Mouse (Mus musculus) heart, adult 2 months (tissue): ENCODE measurements around the gene Ercc1. TPM values are rescaled to one million over a fixed set of nuclear protein-coding genes. Genes with fewer than 3 reads are reported as not detected.
A peak's percentile ranks its signal among the peaks of the same experiment; 100 is the strongest.

Experiments
- DNase-seq, 2 experiments: peaks; one replicate each; pipeline ENCODE4 v3.0.0; 2021
- H3K27ac ChIP-seq: fragments of 200-600 bp; 2 replicates; pipeline ENCODE4 v1.8.1; 2022
- H3K27me3 ChIP-seq: fragments of 200-500 bp; 2 replicates; pipeline ENCODE4 v1.6.1; 2012; ENCODE audit warnings: mild to moderate bottlenecking, low read length, inconsistent platforms, mixed read lengths; ENCODE audit not compliant: control insufficient read depth, insufficient read depth
- H3K36me3 ChIP-seq: fragments of 200-500 bp; 2 replicates; pipeline ENCODE4 v1.6.1; 2012; ENCODE audit warnings: low read length, inconsistent platforms; ENCODE audit not compliant: control insufficient read depth, insufficient read depth
- H3K4me1 ChIP-seq: fragments of 200-500 bp; 2 replicates; pipeline ENCODE4 v1.6.1; 2011; ENCODE audit warnings: low read length; ENCODE audit not compliant: control insufficient read depth, insufficient read depth
- H3K4me3 ChIP-seq: fragments of 200-600 bp; 2 replicates; pipeline ENCODE4 v1.8.1; 2022
- H3K79me2 ChIP-seq: fragments of 200-500 bp; replicated peaks from 2 replicates; pipeline ENCODE4 v1.6.1; 2012; ENCODE audit warnings: mild to moderate bottlenecking, inconsistent platforms, low read length, moderate library complexity, mixed read lengths; ENCODE audit not compliant: control insufficient read depth, insufficient read depth
- H3K9ac ChIP-seq: fragments of 200-500 bp; 2 replicates; pipeline ENCODE4 v1.6.1; 2012; ENCODE audit warnings: low read depth, mild to moderate bottlenecking, control low read depth, inconsistent platforms, low read length, mixed read lengths
- CTCF ChIP-seq: fragments of 200-600 bp; IDR thresholded peaks from 2 replicates; pipeline ENCODE4 v1.8.1; 2022; ENCODE audit warnings: antibody characterized with exemption, mild to moderate bottlenecking, moderate library complexity
- EP300 ChIP-seq: fragments of 200-500 bp; IDR thresholded peaks from 2 replicates; pipeline ENCODE4 v1.6.1; 2011; ENCODE audit warnings: low read depth, low read length, control low read depth; ENCODE audit not compliant: insufficient read depth
- POLR2A ChIP-seq: fragments of 200-500 bp; IDR thresholded peaks from 2 replicates; pipeline ENCODE4 v1.6.1; 2011; ENCODE audit warnings: mild to moderate bottlenecking, low read depth, low read length, control low read depth; ENCODE audit not compliant: insufficient read depth
- WGBS: fragments of 180-500 bp; shearing (Covaris S2); methylation state at CpG from one replicate; pipeline ENCODE4 v1.1.7; 2018; 5-methylcytosine and 5-hydroxymethylcytosine counted together
- intact Hi-C: fragments of 180-260 bp; cut with DNase I; formaldehyde crosslinking; loops from one replicate; pipeline ENCODE4 v1.15.1; 2025
- polyA plus RNA-seq: library from polyadenylated mRNA; depleted of rRNA; stranded (reverse); fragments of >200 nt; gene quantifications from 2 replicates; pipeline ENCODE4 v1.2.3, GENCODE M21; 2012
- total RNA-seq, 2 experiments: library from RNA; stranded (reverse); gene quantifications; 2 replicates each; pipeline ENCODE4 v1.2.3; 2021

Ercc1 gene
- total and polyA plus RNA-seq, 3 experiments: 46.8 to 48.6 (median 47.1) TPM

- Histone ChIP-seq H3K27ac (no peak overlapping the region), H3K79me2 (no peaks in the 10 kb centered on the region), H3K4me1 (peaks cover 13% of the 10 kb centered on the region), H3K36me3 (no peaks in the 10 kb centered on the region), H3K27me3 (no peaks in the 10 kb centered on the region), H3K9ac (no peak overlapping the region), H3K4me3 (no peak overlapping the region)
- DNase-seq: no peak
- TF ChIP-seq EP300 (no peak), POLR2A (no peak), CTCF (no peak)
- intact Hi-C loops: no loop called here
- 45% methylated on average over 5 of the region's 5 CpGs for WGBS
These were observed 23.1 kb upstream of the Ercc1 start for GRCm38 (mm10) chr7:19321464-19321863.

GRCm38 (mm10) chr7:19322489-19322888 is 22.1 kb upstream of the Ercc1 start:
- no peaks in the 10 kb centered on the region for H3K36me3 ChIP-seq
- H3K9ac ChIP-seq: no peak overlapping the region
- TF ChIP-seq CTCF: no peak
- TF ChIP-seq EP300: no peak
- no peak for TF ChIP-seq POLR2A
- H3K4me1 ChIP-seq: peaks cover 10% of the 10 kb centered on the region
- WGBS: 56% methylated on average over 9 of the region's 9 CpGs
- intact Hi-C loops: no loop called here
- H3K27me3 ChIP-seq: no peaks in the 10 kb centered on the region
- no peaks in the 10 kb centered on the region for H3K79me2 ChIP-seq
- no peak overlapping the region for H3K27ac ChIP-seq
- no peak for DNase-seq
- H3K4me3 ChIP-seq: no peak overlapping the region

GRCm38 (mm10) chr7:19324221-19324620 is 20.4 kb upstream of the Ercc1 start:
- TF ChIP-seq EP300: no peak
- TF ChIP-seq CTCF: no peak
- no peak for TF ChIP-seq POLR2A
- Histone ChIP-seq H3K27ac (no peak overlapping the region), H3K36me3 (no peaks in the 10 kb centered on the region), H3K4me1 (peaks cover 12% of the 10 kb centered on the region), H3K27me3 (no peaks in the 10 kb centered on the region), H3K79me2 (no peaks in the 10 kb centered on the region), H3K4me3 (no peak overlapping the region), H3K9ac (no peak overlapping the region)
- WGBS: 83% methylated on average over 11 of the region's 11 CpGs
- intact Hi-C loops: no loop called here
- DNase-seq: no peak

GRCm38 (mm10) chr7:19325262-19326199 is 19.0 kb upstream of the Ercc1 start:
- H3K36me3 ChIP-seq: no peaks in the 10 kb centered on the region
- no peaks in the 10 kb centered on the region for H3K27me3 ChIP-seq
- no peak overlapping the region for H3K9ac ChIP-seq
- peaks cover 8% of the 10 kb centered on the region for H3K4me1 ChIP-seq
- H3K79me2 ChIP-seq: no peaks in the 10 kb centered on the region
- no peak overlapping the region for H3K4me3 ChIP-seq
- TF ChIP-seq CTCF (no peak), EP300 (no peak), POLR2A (no peak)
- peak overlapping the region; percentile 89 for H3K27ac ChIP-seq
- intact Hi-C loops: no loop called here
- DNase-seq: no peak
- WGBS: 62% methylated on average over 21 of the region's 21 CpGs

GRCm38 (mm10) chr7:19326359-19326758 is 18.2 kb upstream of the Ercc1 start:
- H3K4me3 ChIP-seq: peak overlapping the region; percentile 46
- no peaks in the 10 kb centered on the region for H3K27me3 ChIP-seq
- DNase-seq: peak; percentile 95 to 97
- H3K4me1 ChIP-seq: peaks cover 8% of the 10 kb centered on the region
- H3K9ac ChIP-seq: peak overlapping the region; percentile 67
- no peaks in the 10 kb centered on the region for H3K79me2 ChIP-seq
- H3K27ac ChIP-seq: peak overlapping the region; percentile 89
- TF ChIP-seq POLR2A (no peak), CTCF (peak; percentile 26)
- intact Hi-C loops: no loop called here
- 1% methylated on average over 19 of the region's 20 CpGs for WGBS
- H3K36me3 ChIP-seq: no peaks in the 10 kb centered on the region

- WGBS: under 1% methylated on average over 22 of the region's 22 CpGs
- Histone ChIP-seq H3K4me1 (peaks cover 8% of the 10 kb centered on the region), H3K4me3 (peak overlapping the region; percentile 46), H3K36me3 (no peaks in the 10 kb centered on the region), H3K27ac (peak overlapping the region; percentile 89), H3K27me3 (no peaks in the 10 kb centered on the region), H3K79me2 (no peaks in the 10 kb centered on the region), H3K9ac (peak overlapping the region; percentile 67; the same call in 1 of the 2 replicates)
- DNase-seq: peak; percentile 90 to 96
- intact Hi-C loops: no loop called here
- peak; percentile 72 for TF ChIP-seq POLR2A
- no peak for TF ChIP-seq CTCF
- peak; percentile 97 for TF ChIP-seq EP300
These were observed 17.4 kb upstream of the Ercc1 start for GRCm38 (mm10) chr7:19327128-19327527.
